Mouse (Mus musculus) ZHBTc4 (cell line): Measurements from ENCODE around the gene Efna2.

ENCODE experiments used
- DNase-seq: peaks from one replicate; pipeline ENCODE4 v3.0.0-alpha.2; 2011; ENCODE audit warnings: low read depth, low spot score

The Efna2 gene

GRCm38 (mm10) chr10:80227877-80228775, 48.8 kb downstream of the Efna2 start:
- DNase-seq: no peak

DNA sequence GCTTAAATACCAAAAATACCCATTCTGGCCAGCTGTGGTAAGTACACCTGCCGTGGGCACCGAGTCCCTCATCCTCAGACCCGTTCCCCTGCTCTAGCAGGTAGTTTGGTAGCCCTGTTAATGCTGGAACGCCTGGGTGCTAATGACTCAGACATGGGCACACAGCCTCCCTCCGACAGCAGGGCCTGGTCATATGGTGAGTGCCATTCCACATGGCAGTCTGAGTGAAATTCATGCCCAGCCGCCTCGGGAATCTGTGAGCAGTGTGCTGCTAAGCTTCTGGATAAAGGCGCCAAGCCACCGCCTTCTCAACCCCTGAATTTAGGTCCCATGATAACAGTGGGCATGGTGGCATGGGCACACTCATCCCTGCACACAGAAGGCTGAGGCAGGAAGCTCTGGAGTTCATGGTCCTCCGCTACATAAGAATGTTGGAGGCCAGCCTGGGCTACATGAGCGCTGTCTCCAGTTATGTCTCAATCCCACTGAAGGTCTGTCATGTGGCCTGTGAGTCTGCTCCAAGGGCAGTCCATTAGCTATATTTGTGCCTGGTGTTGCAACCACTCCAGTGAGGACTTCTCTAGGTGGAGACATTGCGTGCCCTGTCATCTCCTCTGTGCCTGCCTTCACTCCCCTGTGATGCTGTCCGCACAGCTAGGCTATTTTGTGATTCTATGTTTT, 57.0 kb downstream of the Efna2 start:
- DNase-seq: no peak

- DNase-seq: no peak
These were observed 57.7 kb downstream of the Efna2 start for GRCm38 (mm10) chr10:80237020-80237419.

- DNase-seq: no peak
These were observed 59.0 kb downstream of the Efna2 start for GRCm38 (mm10) chr10:80238306-80238705.
